Mouse (Mus musculus) lung, postnatal 14 days (tissue): Measurements from ENCODE around the gene Mycl.
"Not testable (repeated sequence)": the region's sequence is repeated elsewhere in the genome, so short reads cannot be mapped to it uniquely, and the experiment has no call there.

Experiments
- DNase-seq: peaks from one replicate; pipeline ENCODE4 v3.0.0; 2021

Gene Mycl

GRCm38 (mm10) chr4:122981930-122982329 lies 13.5 kb upstream of the Mycl start:
- no peak for DNase-seq

- DNase-seq: no peak
Observed at GRCm38 (mm10) chr4:122982537-122982936, 12.9 kb upstream of the Mycl start.

- DNase-seq: no peak
Observed at GRCm38 (mm10) chr4:122983486-122984261, 11.8 kb upstream of the Mycl start.

- peak; percentile 61 for DNase-seq
Observed at GRCm38 (mm10) chr4:122985110-122985509, 10.3 kb upstream of the Mycl start.

- no peak for DNase-seq
Observed at GRCm38 (mm10) chr4:122987421-122987820, 8.0 kb upstream of the Mycl start.

GRCm38 (mm10) chr4:122988004-122988403 lies 7.4 kb upstream of the Mycl start:
- DNase-seq: not testable (repeated sequence)

- no peak for DNase-seq
Observed at GRCm38 (mm10) chr4:122991177-122991576, 4.3 kb upstream of the Mycl start.

- no peak for DNase-seq
Observed at GRCm38 (mm10) chr4:122992276-122992675, 3.2 kb upstream of the Mycl start.

GRCm38 (mm10) chr4:122996221-122996617 lies 767 bp downstream of the Mycl start:
- DNase-seq: peak; percentile 28

GRCm38 (mm10) chr4:122996618-122997381 lies 1.3 kb downstream of the Mycl start:
- DNase-seq: peak; percentile 30

- DNase-seq: no peak
Observed at GRCm38 (mm10) chr4:122998537-122999262, 3.2 kb downstream of the Mycl start.

GRCm38 (mm10) chr4:122999263-122999691 lies 3.8 kb downstream of the Mycl start:
- DNase-seq: no peak

- no peak for DNase-seq
Observed at GRCm38 (mm10) chr4:123000130-123000529, 4.7 kb downstream of the Mycl start.

- DNase-seq: no peak
Observed at GRCm38 (mm10) chr4:123000617-123001342, 5.3 kb downstream of the Mycl start.

GRCm38 (mm10) chr4:123005054-123005966 lies 9.9 kb downstream of the Mycl start:
- peak; percentile 31 for DNase-seq

- DNase-seq: not testable (repeated sequence)
Observed at GRCm38 (mm10) chr4:123012501-123012900, 17.0 kb downstream of the Mycl start.

GRCm38 (mm10) chr4:123013346-123013945 lies 18.0 kb downstream of the Mycl start:
- DNase-seq: no peak

- no peak for DNase-seq
Observed at GRCm38 (mm10) chr4:123013949-123014406, 18.5 kb downstream of the Mycl start.

GRCm38 (mm10) chr4:123014501-123015282 lies 19.2 kb downstream of the Mycl start:
- no peak for DNase-seq

GRCm38 (mm10) chr4:123016451-123016957 lies 21.1 kb downstream of the Mycl start, which contains the start of gene Trit1:
Trit1 (plus strand) TSS chr4:123016597.
- DNase-seq: peak; percentile 96
